Mouse (Mus musculus) liver, embryonic 11.5 days (tissue): ENCODE data around the gene Pitx2. TPM values are rescaled to one million over a fixed set of nuclear protein-coding genes. Genes with fewer than 3 reads are reported as not detected.

ENCODE experiments used
- ATAC-seq: fragments of 200-750 bp; cut with Nextera tagmentation; replicated peaks from 2 replicates; pipeline ENCODE4 v1.8.0; 2017; ENCODE audit warnings: moderate number of reproducible peaks, mild to moderate bottlenecking, moderate TSS enrichment, moderate library complexity; ENCODE audit not compliant: low FRiP score
- DNase-seq: peaks from one replicate; pipeline ENCODE4 v3.0.0-alpha.2; 2017; ENCODE audit warnings: low spot score
- H3K27ac ChIP-seq: fragments of 300-500 bp; sonication (generic); 2 replicates; pipeline ENCODE4 v1.5.1; 2014; ENCODE audit warnings: mild to moderate bottlenecking, low read depth, low read length, control low read depth
- H3K27me3 ChIP-seq: fragments of 300-500 bp; sonication (generic); replicated peaks from 2 replicates; pipeline ENCODE4 v1.6.1; 2014; ENCODE audit warnings: low read length, mixed read lengths; ENCODE audit not compliant: control insufficient read depth, insufficient read depth
- H3K36me3 ChIP-seq: fragments of 300-500 bp; sonication (generic); 2 replicates; pipeline ENCODE4 v1.6.1; 2014; ENCODE audit warnings: mild to moderate bottlenecking, low read length, moderate library complexity, mixed read lengths; ENCODE audit not compliant: control insufficient read depth, insufficient read depth
- H3K4me1 ChIP-seq: fragments of 300-500 bp; sonication (generic); replicated peaks from 2 replicates; pipeline ENCODE4 v1.6.1; 2014; ENCODE audit warnings: low read length, mixed read lengths; ENCODE audit not compliant: control insufficient read depth, insufficient read depth
- H3K4me2 ChIP-seq: fragments of 300-500 bp; sonication (generic); 2 replicates; pipeline ENCODE4 v1.6.1; 2014; ENCODE audit warnings: mild to moderate bottlenecking, control low read depth, moderate library complexity
- H3K4me3 ChIP-seq: fragments of 300-500 bp; sonication (generic); 2 replicates; pipeline ENCODE4 v1.5.1; 2014; ENCODE audit warnings: low read depth, low read length, control low read depth
- H3K9ac ChIP-seq: fragments of 300-500 bp; sonication (generic); 2 replicates; pipeline ENCODE4 v1.6.1; 2014; ENCODE audit warnings: low read depth, low read length, control low read depth
- H3K9me3 ChIP-seq: fragments of 300-500 bp; sonication (generic); 2 replicates; pipeline ENCODE4 v1.6.1; 2016; ENCODE audit warnings: low read length, inconsistent platforms, mixed read lengths; ENCODE audit not compliant: control insufficient read depth
- WGBS: fragments of 180-500 bp; shearing (Covaris S2); extraction: QIAGEN DNeasy Blood & Tissue Kit; methylation state at CpG from one replicate; pipeline ENCODE4 v1.1.7; 2014; 5-methylcytosine and 5-hydroxymethylcytosine counted together
- polyA plus RNA-seq: library from polyadenylated mRNA; unstranded; fragments of >200 nt; fragmentation: Nextera tagmentation; extraction: Ambion mirVana; gene quantifications from 2 replicates; pipeline ENCODE4 v1.2.1, GENCODE M21; 2014

Pitx2 gene
- polyA plus RNA-seq, 1 experiment from 2014 or later: 23.1 TPM

DNA sequence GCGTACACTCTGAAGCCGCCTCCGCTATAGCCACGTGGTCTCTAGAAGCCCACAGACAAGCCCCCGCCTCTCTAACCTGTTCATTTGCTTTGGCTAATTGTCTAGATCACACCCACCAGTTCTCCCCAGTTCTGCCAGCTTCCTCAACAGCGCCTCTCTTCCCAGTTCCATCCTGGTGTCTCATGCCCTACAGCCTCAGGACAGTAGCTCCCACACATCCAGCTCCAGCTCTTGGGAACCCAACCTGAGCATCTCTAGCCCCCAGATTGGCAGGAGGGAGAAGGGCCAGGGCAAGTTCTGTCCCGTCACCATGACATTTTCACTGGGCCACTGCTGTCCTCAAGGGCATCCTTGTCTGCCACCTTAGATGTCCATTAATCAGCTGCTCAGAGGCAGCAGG lies 29.3 kb upstream of the Pitx2 start:
- Histone ChIP-seq H3K9ac (no peak overlapping the region), H3K9me3 (no peaks in the 10 kb centered on the region), H3K4me1 (no peaks in the 10 kb centered on the region), H3K27ac (no peak overlapping the region), H3K27me3 (no peaks in the 10 kb centered on the region), H3K4me3 (no peak overlapping the region), H3K36me3 (no peaks in the 10 kb centered on the region), H3K4me2 (no peak overlapping the region)
- DNase-seq (no peak), ATAC-seq (no peak)
- 72% methylated on average over 7 of the region's 7 CpGs for WGBS

DNA sequence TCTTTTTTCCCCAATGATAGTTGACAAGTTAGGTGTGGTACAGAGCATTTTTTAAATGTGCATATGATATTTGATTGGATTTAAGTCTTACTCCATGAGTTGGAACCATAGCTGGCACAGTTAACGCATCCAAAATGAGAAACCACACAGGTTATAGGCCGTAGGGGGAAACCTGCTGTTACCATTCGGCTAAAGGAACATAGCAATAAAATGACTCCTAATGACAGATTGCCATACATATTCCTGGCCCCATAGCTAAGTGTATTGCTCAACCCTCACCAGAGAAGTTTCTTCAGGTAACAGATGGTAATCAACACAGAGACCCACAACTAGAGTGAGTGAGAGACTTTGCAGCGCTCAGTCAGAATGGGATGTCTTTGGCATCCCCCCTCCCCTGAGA lies 27.9 kb upstream of the Pitx2 start:
- H3K4me2 ChIP-seq: no peak overlapping the region
- H3K27me3 ChIP-seq: no peaks in the 10 kb centered on the region
- no peak overlapping the region for H3K4me3 ChIP-seq
- H3K4me1 ChIP-seq: no peaks in the 10 kb centered on the region
- no peak overlapping the region for H3K9ac ChIP-seq
- H3K36me3 ChIP-seq: no peaks in the 10 kb centered on the region
- H3K9me3 ChIP-seq: no peaks in the 10 kb centered on the region
- ATAC-seq (no peak), DNase-seq (no peak)
- 90% methylated on average over 4 of the region's 4 CpGs for WGBS
- no peak overlapping the region for H3K27ac ChIP-seq

DNA sequence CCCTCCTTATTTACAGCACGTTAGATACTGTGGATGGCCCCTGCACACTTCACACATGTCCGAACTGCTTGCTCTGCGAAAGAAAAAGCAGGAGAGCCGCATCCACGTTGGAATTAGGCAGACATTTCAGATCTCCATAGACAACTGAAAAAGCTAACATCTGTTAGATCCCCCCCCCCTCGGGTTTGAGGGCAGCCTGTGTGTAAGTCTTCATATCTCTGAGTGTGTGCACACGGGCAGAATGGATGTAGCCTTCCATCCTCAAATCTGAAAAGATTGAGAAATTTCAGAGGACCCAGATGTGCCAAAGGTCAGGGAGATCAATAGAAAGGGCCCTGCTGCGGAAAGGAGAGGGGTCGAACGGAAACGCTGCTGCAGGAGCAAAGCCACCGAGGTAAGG lies 5.2 kb upstream of the Pitx2 start:
- Histone ChIP-seq H3K9me3 (no peaks in the 10 kb centered on the region), H3K4me3 (no peak overlapping the region), H3K27ac (no peak overlapping the region), H3K27me3 (peaks cover 61% of the 10 kb centered on the region), H3K9ac (no peak overlapping the region), H3K4me1 (no peaks in the 10 kb centered on the region), H3K4me2 (no peak overlapping the region), H3K36me3 (no peaks in the 10 kb centered on the region)
- ATAC-seq: no peak
- DNase-seq: no peak
- WGBS: 9% methylated on average over 12 of the region's 12 CpGs

DNA sequence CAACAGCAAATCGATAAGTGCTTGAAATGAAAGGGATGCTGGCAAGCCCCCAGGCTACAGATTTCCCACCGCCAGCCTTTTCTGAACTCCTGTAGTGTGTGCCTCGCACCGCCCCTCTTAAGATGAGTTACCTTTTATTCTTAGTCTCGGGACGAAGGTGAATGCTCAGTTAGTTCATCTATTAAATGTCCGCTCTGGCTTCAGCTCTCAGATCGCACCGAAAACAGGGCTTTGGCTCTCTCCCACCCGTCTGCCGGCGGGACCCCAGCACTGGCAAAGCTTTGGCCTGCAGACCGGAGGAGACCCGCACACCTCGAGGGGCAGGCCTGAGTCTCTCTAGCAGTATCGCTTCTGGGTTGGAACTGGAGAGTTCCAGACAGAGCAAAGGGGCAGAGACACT lies 4.6 kb upstream of the Pitx2 start:
- Histone ChIP-seq H3K4me1 (no peaks in the 10 kb centered on the region), H3K27ac (no peak overlapping the region), H3K4me2 (no peak overlapping the region), H3K9me3 (no peaks in the 10 kb centered on the region), H3K27me3 (peaks cover 67% of the 10 kb centered on the region), H3K4me3 (no peak overlapping the region), H3K9ac (no peak overlapping the region), H3K36me3 (no peaks in the 10 kb centered on the region)
- 5% methylated on average over 16 of the region's 16 CpGs for WGBS
- DNase-seq: peak; percentile 34
- no peak for ATAC-seq

DNA sequence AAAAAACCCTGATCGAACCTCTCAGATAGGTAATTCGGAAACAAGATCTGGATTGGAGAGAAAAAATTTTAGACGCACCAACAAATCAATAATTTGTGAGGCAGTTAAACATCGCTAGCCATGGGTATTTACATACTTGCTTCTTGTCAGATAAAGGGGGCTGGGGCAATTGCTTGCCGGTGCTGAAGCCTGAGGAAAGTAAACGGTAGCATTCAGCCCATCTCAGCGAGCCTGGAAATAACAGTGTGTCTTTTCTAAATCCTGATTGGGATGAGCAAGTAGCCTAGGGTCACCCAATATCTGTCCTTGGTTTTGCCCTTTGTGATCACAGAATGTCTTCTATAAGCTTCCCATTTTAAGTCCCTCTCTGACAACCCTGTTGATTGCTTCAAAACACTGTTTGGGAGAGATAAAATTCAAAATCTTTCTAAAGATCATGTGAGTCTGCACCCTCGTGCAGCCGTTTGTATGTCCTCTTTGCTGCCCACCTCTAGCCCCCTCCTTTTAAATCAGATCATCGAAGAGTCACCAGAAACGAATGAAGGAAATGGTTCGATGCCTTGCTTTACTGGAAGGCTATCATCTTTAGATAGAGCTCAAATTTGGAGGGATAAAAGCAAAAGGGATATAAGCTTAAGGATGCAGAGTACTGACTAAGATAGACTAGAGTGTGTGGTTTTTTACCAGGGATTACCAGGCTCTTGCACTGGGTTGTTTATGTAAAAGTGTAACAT lies 3.7 kb upstream of the Pitx2 start:
- no peak overlapping the region for H3K4me2 ChIP-seq
- 4% methylated on average over 12 of the region's 12 CpGs for WGBS
- H3K9me3 ChIP-seq: no peaks in the 10 kb centered on the region
- peaks cover 75% of the 10 kb centered on the region for H3K27me3 ChIP-seq
- H3K4me1 ChIP-seq: no peaks in the 10 kb centered on the region
- H3K36me3 ChIP-seq: no peaks in the 10 kb centered on the region
- no peak overlapping the region for H3K9ac ChIP-seq
- no peak overlapping the region for H3K4me3 ChIP-seq
- no peak for DNase-seq
- ATAC-seq: no peak
- no peak overlapping the region for H3K27ac ChIP-seq

DNA sequence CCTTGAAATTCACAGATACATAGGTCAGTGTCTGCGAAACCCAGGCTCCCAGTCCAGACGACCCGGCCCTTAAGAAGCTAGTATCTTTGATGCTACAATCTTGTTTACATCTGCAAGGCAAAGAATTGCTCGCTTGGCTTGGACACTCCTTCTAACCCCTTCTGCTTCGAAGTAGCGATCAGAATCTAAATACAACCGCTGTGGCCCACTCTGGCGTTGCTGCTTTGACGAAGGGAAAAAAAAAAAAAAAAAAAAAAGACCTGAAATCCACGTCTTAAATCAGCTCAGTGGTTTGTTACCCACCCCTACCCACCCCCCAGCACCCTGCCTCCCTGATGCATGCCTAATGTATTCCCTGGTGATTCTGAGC lies 3.1 kb upstream of the Pitx2 start:
- WGBS: 2% methylated on average over 10 of the region's 10 CpGs
- DNase-seq (peak; percentile 32), ATAC-seq (no peak)

DNA sequence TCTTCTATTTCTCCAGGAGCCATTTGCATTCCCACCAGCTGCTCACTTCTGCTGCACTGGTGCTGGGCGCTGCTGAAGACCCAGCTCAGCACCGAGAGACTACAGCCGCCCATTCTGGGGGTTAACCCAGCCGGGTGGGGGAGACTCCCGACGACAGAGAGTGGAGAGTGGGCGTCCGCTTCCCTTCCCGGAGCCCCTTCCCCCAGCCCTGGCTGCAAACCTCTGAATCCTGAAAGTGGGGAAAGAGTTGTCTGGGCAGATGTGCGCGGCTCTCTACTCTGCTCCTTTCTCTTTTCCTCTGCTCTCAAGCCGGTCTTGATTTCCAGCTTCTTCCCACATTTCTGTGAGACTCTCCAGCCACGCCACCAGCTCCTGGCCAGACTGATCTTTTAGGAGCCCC lies 2.6 kb upstream of the Pitx2 start:
- Histone ChIP-seq H3K4me3 (no peak overlapping the region), H3K4me1 (no peaks in the 10 kb centered on the region), H3K36me3 (no peaks in the 10 kb centered on the region), H3K9ac (no peak overlapping the region), H3K4me2 (no peak overlapping the region), H3K27me3 (peaks cover 85% of the 10 kb centered on the region), H3K27ac (no peak overlapping the region), H3K9me3 (no peaks in the 10 kb centered on the region)
- DNase-seq: peak; percentile 36
- 3% methylated on average over 13 of the region's 13 CpGs for WGBS
- ATAC-seq: no peak

More for the DNA sequence above, 3.1 kb upstream of the Pitx2 start:
- peaks cover 80% of the 10 kb centered on the region for H3K27me3 ChIP-seq
- no peak overlapping the region for H3K9ac ChIP-seq
- H3K27ac ChIP-seq: no peak overlapping the region
- H3K9me3 ChIP-seq: no peaks in the 10 kb centered on the region
- no peaks in the 10 kb centered on the region for H3K4me1 ChIP-seq
- H3K36me3 ChIP-seq: no peaks in the 10 kb centered on the region
- no peak overlapping the region for H3K4me3 ChIP-seq
- H3K4me2 ChIP-seq: no peak overlapping the region

DNA sequence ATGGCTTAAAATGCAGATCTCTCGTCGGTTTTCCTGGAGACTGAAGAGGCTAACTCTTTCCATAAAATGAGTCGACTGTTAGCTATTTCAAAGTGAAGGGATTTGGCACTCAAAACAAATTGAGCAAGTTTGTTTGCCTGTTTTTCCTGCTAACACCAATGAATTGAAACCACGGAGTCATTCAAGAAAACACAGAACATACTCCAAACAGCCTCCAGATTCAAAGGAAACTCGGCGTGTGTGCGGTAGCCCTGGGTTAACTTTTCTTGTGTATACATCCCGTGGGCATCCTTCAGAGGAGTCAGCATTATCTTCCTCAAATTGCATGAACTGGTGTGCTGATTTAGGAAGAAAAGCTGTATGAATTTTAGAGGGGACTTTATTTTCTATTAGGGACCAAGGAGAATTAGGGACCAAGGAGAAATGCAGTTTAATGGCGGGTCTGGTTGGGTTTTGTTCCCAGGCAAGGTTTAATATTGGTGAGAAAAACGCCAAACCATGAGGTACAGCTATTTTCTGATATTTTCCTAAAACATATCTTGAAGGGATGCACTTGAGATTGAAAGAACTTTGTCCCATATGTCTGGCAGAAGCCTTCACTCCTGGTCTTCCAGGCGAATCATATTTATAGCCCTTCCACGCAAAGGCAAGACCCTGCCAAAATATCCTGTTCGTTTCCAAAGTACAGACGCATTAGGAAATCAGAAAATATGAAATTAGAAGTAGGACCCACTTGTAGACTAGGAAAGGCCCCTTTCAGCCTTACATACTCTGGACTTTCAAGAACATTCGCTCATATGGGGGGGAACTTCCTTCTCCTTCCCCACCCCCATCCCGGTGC lies 1.7 kb upstream of the Pitx2 start:
- ATAC-seq: no peak
- Histone ChIP-seq H3K4me2 (no peak overlapping the region), H3K4me3 (no peak overlapping the region), H3K4me1 (no peaks in the 10 kb centered on the region), H3K36me3 (no peaks in the 10 kb centered on the region), H3K9me3 (no peaks in the 10 kb centered on the region), H3K9ac (no peak overlapping the region), H3K27me3 (peaks cover 87% of the 10 kb centered on the region), H3K27ac (no peak overlapping the region)
- no peak for DNase-seq
- 4% methylated on average over 16 of the region's 16 CpGs for WGBS

DNA sequence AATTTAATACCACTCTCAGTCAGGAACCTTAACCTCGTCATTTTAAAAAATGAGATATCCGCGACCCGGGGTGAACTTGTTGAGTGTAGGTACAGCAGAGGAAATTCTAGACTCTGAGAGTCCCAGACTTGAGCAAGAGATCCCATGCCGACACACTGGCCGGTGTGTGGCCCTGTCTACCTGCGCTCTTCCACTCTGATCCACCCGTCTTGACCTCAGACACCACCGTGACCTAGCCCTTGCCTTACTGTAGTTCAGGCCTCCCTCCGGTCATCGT lies 1.1 kb upstream of the Pitx2 start:
- H3K4me2 ChIP-seq: no peak overlapping the region
- peaks cover 90% of the 10 kb centered on the region for H3K27me3 ChIP-seq
- no peaks in the 10 kb centered on the region for H3K36me3 ChIP-seq
- H3K9ac ChIP-seq: no peak overlapping the region
- no peak for ATAC-seq
- no peak overlapping the region for H3K4me3 ChIP-seq
- H3K4me1 ChIP-seq: no peaks in the 10 kb centered on the region
- DNase-seq: no peak
- H3K27ac ChIP-seq: no peak overlapping the region
- WGBS: 5% methylated on average over 11 of the region's 11 CpGs
- H3K9me3 ChIP-seq: no peaks in the 10 kb centered on the region
